Mouse (Mus musculus) bone marrow macrophage, adult 2 months (primary cell): ENCODE data around the gene Tmem236.

Experiments
- CTCF ChIP-seq: IDR thresholded peaks from 2 replicates; pipeline ENCODE4 v1.5.1; 2012; ENCODE audit warnings: low read depth, mild to moderate bottlenecking, low read length, moderate library complexity
- POLR2A ChIP-seq: IDR thresholded peaks from 2 replicates; pipeline ENCODE4 v1.6.1; 2012; ENCODE audit warnings: mild to moderate bottlenecking, low read depth, low read length, borderline replicate concordance

GRCm38 (mm10) chr2:14130641-14131339 is 43.5 kb upstream of the Tmem236 start:
- TF ChIP-seq POLR2A (no peak), CTCF (no peak)
